Mouse (Mus musculus) liver, embryonic 16.5 days (tissue): ENCODE measurements around the gene Wfdc12. TPM values are rescaled to one million over a fixed set of nuclear protein-coding genes. Genes with fewer than 3 reads are reported as not detected.
A peak's percentile ranks its signal among the peaks of the same experiment; 100 is the strongest.

ENCODE experiments used
- ATAC-seq: fragments of 200-750 bp; cut with Nextera tagmentation; 2 replicates; pipeline ENCODE4 v1.8.0; 2017; ENCODE audit warnings: low read depth, mild to moderate bottlenecking, moderate number of reproducible peaks, moderate library complexity
- H3K27ac ChIP-seq: fragments of 300-500 bp; sonication (generic); 2 replicates; pipeline ENCODE4 v1.5.1; 2014; ENCODE audit warnings: mild to moderate bottlenecking, low read length
- H3K27me3 ChIP-seq: fragments of 300-500 bp; sonication (generic); 2 replicates; pipeline ENCODE4 v1.6.1; 2014; ENCODE audit warnings: low read depth, low read length, mixed read lengths; ENCODE audit not compliant: control insufficient read depth, insufficient read depth
- H3K36me3 ChIP-seq: fragments of 300-500 bp; sonication (generic); 2 replicates; pipeline ENCODE4 v1.6.1; 2014; ENCODE audit warnings: mild to moderate bottlenecking; ENCODE audit not compliant: control insufficient read depth, insufficient read depth
- H3K4me1 ChIP-seq: fragments of 300-500 bp; sonication (generic); 2 replicates; pipeline ENCODE4 v1.6.1; 2014; ENCODE audit warnings: low read depth, low read length, mixed read lengths; ENCODE audit not compliant: control insufficient read depth
- H3K4me2 ChIP-seq: fragments of 300-500 bp; sonication (generic); 2 replicates; pipeline ENCODE4 v1.6.1; 2014; ENCODE audit warnings: low read depth, low read length, mixed read lengths
- H3K4me3 ChIP-seq: fragments of 300-500 bp; sonication (generic); 2 replicates; pipeline ENCODE4 v1.5.1; 2014; ENCODE audit warnings: low read depth, mild to moderate bottlenecking, low read length
- H3K9ac ChIP-seq: fragments of 300-500 bp; sonication (generic); 2 replicates; pipeline ENCODE4 v1.6.1; 2014; ENCODE audit warnings: low read depth, low read length
- H3K9me3 ChIP-seq: fragments of 300-500 bp; sonication (generic); replicated peaks from 2 replicates; pipeline ENCODE4 v1.6.1; 2016; ENCODE audit warnings: low read length; ENCODE audit not compliant: control insufficient read depth
- WGBS: fragments of 180-500 bp; shearing (Covaris S2); extraction: QIAGEN DNeasy Blood & Tissue Kit; methylation state at CpG from one replicate; pipeline ENCODE4 v1.1.7; 2014; ENCODE audit not compliant: insufficient replicate concordance; 5-methylcytosine and 5-hydroxymethylcytosine counted together
- polyA plus RNA-seq: library from polyadenylated mRNA; unstranded; fragments of >200 nt; fragmentation: Nextera tagmentation; extraction: Ambion mirVana; gene quantifications from 2 replicates; pipeline ENCODE4 v1.2.1, GENCODE M21; 2015

The Wfdc12 gene
- polyA plus RNA-seq, 1 experiment from 2014 or later: not detected

DNA sequence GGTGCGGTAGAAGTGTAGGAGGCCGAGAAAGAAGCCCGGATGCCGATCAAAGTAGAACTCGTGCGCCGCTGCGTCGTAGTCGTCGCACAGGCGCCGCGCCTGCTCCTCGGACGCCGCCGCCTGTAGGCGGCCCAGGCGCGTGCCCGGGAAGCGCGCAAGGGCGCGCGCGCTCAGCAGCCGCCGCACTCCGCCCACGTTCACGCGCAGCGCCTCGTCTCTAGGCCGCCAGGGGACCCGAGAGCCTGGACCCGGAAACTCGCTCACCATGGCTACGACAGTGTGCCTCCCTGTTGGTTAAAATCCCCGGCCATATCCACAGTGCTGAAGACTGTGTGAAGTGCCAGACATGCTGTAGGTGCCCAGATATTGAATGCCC lies 21.8 kb downstream of the Wfdc12 start:
- H3K36me3 ChIP-seq: no peaks in the 10 kb centered on the region
- no peak for ATAC-seq
- no peak overlapping the region for H3K27ac ChIP-seq
- H3K9me3 ChIP-seq: no peaks in the 10 kb centered on the region
- no peak overlapping the region for H3K9ac ChIP-seq
- H3K4me2 ChIP-seq: peak overlapping the region; percentile 31; the same call in 1 of the 2 replicates
- no peaks in the 10 kb centered on the region; the same call in 1 of the 2 replicates for H3K4me1 ChIP-seq
- H3K4me3 ChIP-seq: peak overlapping the region; percentile 6; the same call in 1 of the 2 replicates
- peaks cover 61% of the 10 kb centered on the region for H3K27me3 ChIP-seq
- WGBS: 10% methylated on average over 42 of the region's 42 CpGs

DNA sequence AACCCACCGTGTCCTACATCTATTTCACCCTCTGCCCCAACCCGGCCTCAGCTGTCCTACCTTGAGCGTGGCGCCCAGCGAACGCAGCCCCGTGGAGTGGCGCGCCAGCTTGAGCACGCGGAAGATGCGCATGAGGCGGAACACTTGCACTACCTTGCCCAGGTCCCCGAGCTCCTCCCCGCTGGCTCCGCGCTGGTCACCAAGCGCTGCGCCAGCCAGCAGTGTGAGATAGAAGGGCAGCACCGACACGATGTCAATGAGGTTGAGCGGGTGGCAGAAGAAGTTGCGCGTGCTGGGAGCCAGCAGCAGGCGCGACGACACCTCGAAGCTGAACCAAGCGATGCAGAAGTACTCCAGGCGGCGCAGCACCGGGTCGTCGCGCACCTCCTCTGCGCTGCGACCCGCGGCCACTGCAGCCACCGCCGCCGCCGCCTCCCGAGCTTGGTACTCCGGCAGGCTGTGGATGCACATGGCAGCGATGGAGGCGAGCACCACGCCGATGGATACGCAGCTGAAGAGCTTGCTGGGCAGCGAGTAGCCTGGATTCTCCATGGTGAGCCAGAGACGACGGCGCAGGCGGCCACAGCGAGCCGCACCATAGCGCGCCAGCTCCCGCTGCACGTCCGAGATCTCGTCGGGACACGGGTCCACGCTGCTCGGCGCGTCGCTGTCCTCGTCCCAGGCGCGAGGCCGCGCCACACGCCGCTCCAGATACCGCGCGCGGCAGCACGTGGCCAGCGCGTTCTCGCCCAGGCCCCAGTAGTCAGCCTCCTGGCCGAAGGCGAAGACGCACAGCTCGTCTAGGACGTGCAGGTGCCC lies 22.4 kb downstream of the Wfdc12 start:
- H3K4me2 ChIP-seq: peak overlapping the region; percentile 31; the same call in 1 of the 2 replicates
- H3K9me3 ChIP-seq: no peaks in the 10 kb centered on the region
- 12% methylated on average over 90 of the region's 90 CpGs for WGBS
- H3K4me1 ChIP-seq: no peaks in the 10 kb centered on the region; the same call in 1 of the 2 replicates
- no peak overlapping the region for H3K9ac ChIP-seq
- H3K27ac ChIP-seq: no peak overlapping the region
- no peaks in the 10 kb centered on the region for H3K36me3 ChIP-seq
- H3K4me3 ChIP-seq: peak overlapping the region; percentile 6; the same call in 1 of the 2 replicates
- no peak for ATAC-seq
- peaks cover 61% of the 10 kb centered on the region for H3K27me3 ChIP-seq

DNA sequence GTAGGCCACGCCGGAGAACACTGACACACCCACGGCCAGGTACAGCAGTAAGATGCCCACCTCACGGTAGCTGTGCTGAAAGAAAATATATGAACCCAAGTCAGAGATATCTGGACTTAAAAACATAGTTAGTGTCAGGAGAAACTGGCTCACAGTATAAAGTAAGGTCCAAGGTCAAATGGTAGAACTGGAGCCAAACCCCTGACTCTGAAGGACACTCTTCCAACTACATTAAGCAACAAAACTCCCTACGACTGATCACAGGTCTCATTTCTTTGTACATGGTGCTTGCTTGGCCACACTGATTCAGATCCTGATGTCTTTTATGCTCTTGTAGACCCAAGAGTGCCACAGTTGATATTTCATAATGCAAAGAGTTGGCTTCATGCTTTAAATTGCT lies 25.5 kb downstream of the Wfdc12 start:
- Histone ChIP-seq H3K4me2 (no peak overlapping the region), H3K4me1 (no peaks in the 10 kb centered on the region; the same call in 1 of the 2 replicates), H3K9ac (no peak overlapping the region), H3K27me3 (peaks cover 41% of the 10 kb centered on the region), H3K27ac (no peak overlapping the region), H3K4me3 (no peak overlapping the region), H3K36me3 (no peaks in the 10 kb centered on the region), H3K9me3 (no peaks in the 10 kb centered on the region)
- WGBS: 71% methylated on average over 5 of the region's 5 CpGs
- ATAC-seq: no peak

DNA sequence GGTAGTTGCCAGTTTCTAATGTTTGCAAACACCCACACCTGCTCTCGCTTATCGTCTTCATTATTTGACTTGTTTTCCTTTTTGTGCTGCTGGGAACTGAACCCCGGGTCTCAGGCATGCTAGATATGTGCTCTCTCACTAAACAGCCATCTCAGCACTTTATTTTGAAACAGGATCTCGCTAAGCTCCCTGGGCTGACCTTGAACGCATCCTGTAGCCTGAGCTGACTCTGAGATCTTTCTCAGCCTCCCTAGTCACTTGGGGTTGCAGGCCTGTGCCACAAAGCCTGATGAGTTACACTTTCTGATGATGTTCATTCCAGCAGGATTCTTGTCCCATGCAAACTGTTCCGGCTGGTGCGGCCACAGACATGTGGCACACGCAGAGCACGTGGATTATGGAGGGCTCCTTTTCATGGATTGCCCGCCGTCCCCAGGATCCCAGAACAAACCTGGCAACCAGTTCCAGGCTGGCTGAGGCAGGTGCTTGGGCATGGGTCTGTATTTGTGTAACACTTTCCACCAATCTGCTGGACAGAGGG lies 28.8 kb downstream of the Wfdc12 start:
- H3K9ac ChIP-seq: no peak overlapping the region
- no peak for ATAC-seq
- H3K4me2 ChIP-seq: no peak overlapping the region
- no peaks in the 10 kb centered on the region; the same call in 1 of the 2 replicates for H3K4me1 ChIP-seq
- peaks cover 8% of the 10 kb centered on the region; the same call in 1 of the 2 replicates for H3K27me3 ChIP-seq
- H3K27ac ChIP-seq: no peak overlapping the region
- H3K9me3 ChIP-seq: no peaks in the 10 kb centered on the region
- H3K4me3 ChIP-seq: no peak overlapping the region
- H3K36me3 ChIP-seq: no peaks in the 10 kb centered on the region
- 62% methylated on average over 11 of the region's 11 CpGs for WGBS

DNA sequence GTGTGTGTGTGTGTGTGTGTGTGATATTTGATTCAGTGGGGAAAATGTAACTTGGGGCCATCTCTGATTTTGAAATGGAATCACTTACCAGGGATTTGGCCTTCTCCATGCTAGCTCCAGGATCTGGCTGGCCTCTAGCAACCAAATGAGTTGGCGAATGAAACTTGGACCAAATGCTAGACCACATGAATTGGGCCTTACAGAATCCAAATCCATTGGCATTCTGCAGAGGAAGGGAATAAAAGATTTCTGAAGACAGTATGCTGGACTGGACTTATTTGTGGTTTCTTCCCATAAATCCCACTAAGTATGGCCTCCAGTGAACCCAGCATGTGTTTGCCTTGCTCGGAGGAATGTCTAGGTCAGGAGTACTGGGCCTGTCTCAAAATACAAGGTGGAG lies 31.6 kb downstream of the Wfdc12 start:
- Histone ChIP-seq H3K4me3 (no peak overlapping the region), H3K27ac (no peak overlapping the region), H3K4me1 (no peaks in the 10 kb centered on the region; the same call in 1 of the 2 replicates), H3K9ac (no peak overlapping the region), H3K36me3 (no peaks in the 10 kb centered on the region; the same call in 1 of the 2 replicates), H3K27me3 (no peaks in the 10 kb centered on the region), H3K9me3 (no peaks in the 10 kb centered on the region), H3K4me2 (no peak overlapping the region)
- WGBS: 65% methylated on average over 2 of the region's 2 CpGs
- ATAC-seq: no peak

DNA sequence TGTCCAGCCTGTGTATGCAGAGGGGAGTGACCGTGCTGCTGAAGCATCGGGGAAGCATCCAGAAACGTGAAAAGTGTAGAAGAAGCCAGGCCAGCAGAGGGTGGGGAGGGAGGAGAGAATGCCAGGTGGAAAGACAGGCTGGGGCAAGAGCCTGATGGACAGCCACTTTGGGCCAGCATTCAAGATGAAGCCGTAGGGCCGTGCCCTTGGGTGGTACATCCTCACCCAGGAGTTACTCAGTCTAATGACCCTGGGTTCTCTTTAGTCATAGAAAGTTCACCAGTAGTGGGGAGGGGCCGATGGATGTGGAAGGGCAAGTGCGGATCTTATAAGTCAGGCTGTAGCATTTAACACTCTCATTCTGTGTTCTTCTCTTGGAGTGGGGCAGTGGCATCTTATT lies 34.2 kb downstream of the Wfdc12 start:
- no peak for ATAC-seq
- Histone ChIP-seq H3K9ac (no peak overlapping the region), H3K4me2 (no peak overlapping the region), H3K36me3 (peaks cover 2% of the 10 kb centered on the region), H3K9me3 (no peaks in the 10 kb centered on the region), H3K4me3 (no peak overlapping the region), H3K4me1 (no peaks in the 10 kb centered on the region), H3K27ac (no peak overlapping the region), H3K27me3 (no peaks in the 10 kb centered on the region)
- WGBS: 75% methylated on average over 7 of the region's 7 CpGs

DNA sequence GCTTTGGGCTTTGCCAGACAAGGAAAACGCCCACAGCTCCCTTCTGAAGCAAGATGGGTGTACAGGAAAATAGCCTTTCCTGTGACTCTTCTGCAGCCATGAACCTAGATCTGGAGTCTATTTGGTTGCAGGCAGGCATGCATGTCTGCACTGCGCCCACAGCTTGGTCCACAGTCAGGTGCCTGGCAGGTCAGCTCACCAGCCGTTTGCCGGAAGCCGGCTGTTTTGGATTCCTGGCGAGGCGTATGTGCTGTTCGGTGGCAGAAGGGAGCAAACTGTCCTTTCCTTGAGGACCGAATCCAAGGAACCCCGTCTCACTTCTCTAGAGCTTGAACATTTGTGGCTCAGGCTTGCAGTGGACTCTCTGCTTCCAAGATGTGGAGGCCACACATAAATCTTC lies 36.4 kb downstream of the Wfdc12 start:
- Histone ChIP-seq H3K9ac (no peak overlapping the region), H3K4me2 (no peak overlapping the region), H3K4me3 (no peak overlapping the region), H3K9me3 (no peaks in the 10 kb centered on the region), H3K36me3 (peaks cover 2% of the 10 kb centered on the region), H3K4me1 (no peaks in the 10 kb centered on the region), H3K27ac (no peak overlapping the region), H3K27me3 (no peaks in the 10 kb centered on the region)
- WGBS: 85% methylated on average over 10 of the region's 10 CpGs
- ATAC-seq: no peak

DNA sequence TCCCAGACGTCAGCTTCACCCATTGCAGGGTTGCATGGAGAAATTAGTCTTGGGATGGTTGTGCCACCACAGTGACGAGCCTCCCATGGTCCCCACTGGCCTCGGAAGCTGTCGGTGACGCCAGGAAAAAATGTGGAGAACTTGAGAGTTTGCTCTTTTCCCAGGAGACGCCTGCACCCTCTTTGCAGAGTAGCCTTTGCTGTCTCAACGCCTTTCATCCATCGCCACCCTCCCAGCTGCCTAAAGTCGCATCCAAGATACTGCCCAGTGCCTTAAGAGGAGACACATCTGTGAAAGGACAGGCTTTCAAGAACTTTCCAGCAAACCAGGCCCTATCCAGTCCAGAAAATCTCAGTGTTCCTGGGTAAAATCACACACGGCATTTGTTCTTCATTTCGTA lies 38.1 kb downstream of the Wfdc12 start:
- ATAC-seq: no peak
- no peak overlapping the region for H3K9ac ChIP-seq
- WGBS: 81% methylated on average over 11 of the region's 11 CpGs

DNA sequence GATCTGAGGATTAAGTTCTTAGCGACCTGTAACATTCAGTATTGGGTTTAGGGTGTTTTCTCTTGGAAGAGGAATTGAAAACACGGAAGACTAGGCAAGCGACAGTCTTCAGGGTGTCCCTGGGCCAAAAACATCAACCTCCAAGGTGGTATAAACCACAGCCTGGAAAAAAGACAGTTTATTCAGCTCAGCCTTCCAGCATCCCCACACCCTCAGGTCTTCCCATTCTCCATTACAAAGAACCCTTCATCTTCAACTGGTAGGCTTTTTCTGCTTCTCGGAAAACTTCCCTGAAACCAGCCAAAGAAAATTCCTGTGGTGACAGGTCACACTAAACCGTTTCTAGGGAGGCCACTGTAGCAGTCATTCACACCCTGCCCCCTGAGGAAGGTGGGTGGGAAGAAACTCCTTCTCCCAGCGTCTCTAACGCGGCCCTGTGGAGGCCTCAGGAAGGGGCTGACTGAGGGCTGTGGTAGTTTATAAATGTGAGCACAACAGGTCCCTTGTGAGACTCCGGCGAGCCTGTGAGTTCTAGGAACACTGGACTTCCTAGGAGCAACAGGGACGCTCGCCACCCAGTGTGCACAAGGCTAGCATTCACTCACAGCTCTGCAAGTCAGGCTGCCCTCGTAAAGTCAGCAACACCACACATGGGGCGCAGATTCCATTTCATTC lies 40.2 kb downstream of the Wfdc12 start:
- no peaks in the 10 kb centered on the region for H3K27me3 ChIP-seq
- no peaks in the 10 kb centered on the region for H3K9me3 ChIP-seq
- no peak for ATAC-seq
- 74% methylated on average over 14 of the region's 14 CpGs for WGBS
- H3K36me3 ChIP-seq: peaks cover 2% of the 10 kb centered on the region
- no peak overlapping the region for H3K4me3 ChIP-seq
- H3K9ac ChIP-seq: no peak overlapping the region
- no peaks in the 10 kb centered on the region for H3K4me1 ChIP-seq
- no peak overlapping the region for H3K4me2 ChIP-seq
- no peak overlapping the region for H3K27ac ChIP-seq

More for the DNA sequence above, 38.1 kb downstream of the Wfdc12 start:
- H3K27me3 ChIP-seq: no peaks in the 10 kb centered on the region
- no peak overlapping the region for H3K27ac ChIP-seq
- no peak overlapping the region for H3K4me2 ChIP-seq
- no peaks in the 10 kb centered on the region for H3K9me3 ChIP-seq
- H3K4me1 ChIP-seq: no peaks in the 10 kb centered on the region
- no peak overlapping the region for H3K4me3 ChIP-seq
- peaks cover 2% of the 10 kb centered on the region for H3K36me3 ChIP-seq
